7 mouse cellular contexts compared by ENCODE assay signal in genomic region chr12:108613081-108613480, GRCm38 (mm10). TPM values are rescaled to one million over a fixed set of nuclear protein-coding genes. Genes with fewer than 3 reads are reported as not detected.
DNase-seq lines count a peak whose midpoint lies in the region; ATAC-seq and TF ChIP-seq lines count a peak whose summit lies in the region.

No protein-coding gene starts in this region.

- no peak overlapping the region for H3K4me3 ChIP-seq in E14TG2a.4 (replicated peaks; ENCODE audit: low read length)
- H3K4me3 ChIP-seq in heart, postnatal 0 days (ENCODE audit: low read depth, low read length) = no peak overlapping the region
- H3K4me3 ChIP-seq in stomach, embryonic 16.5 days (replicated peaks; ENCODE audit: low read length) = no peak overlapping the region

- 0 out of 2 replicates have a peak, but pooled peaks cover 3% of the 10 kb centered on the region for H3K36me3 ChIP-seq in E14TG2a.4 (ENCODE audit: insufficient read depth, low read length)
- H3K36me3 ChIP-seq in heart, postnatal 0 days (replicated peaks; ENCODE audit: control insufficient read depth, insufficient read depth, low read length) = 0 out of 2 replicates have a peak, but pooled peaks cover 3% of the 10 kb centered on the region
- H3K36me3 ChIP-seq in stomach, embryonic 16.5 days (ENCODE audit: control insufficient read depth, insufficient read depth, low read length) = no peaks in the 10 kb centered on the region

- TF ChIP-seq CTCF in E14TG2a.4 (conservative IDR thresholded peaks at IDR 0.05; ENCODE audit: low read length) = peak; percentile 75
- peak; percentile 69 for TF ChIP-seq CTCF in heart, postnatal 0 days (IDR thresholded peaks at IDR 0.05; ENCODE audit: low read depth)

- H3K9me3 ChIP-seq in E14TG2a.4 (ENCODE audit: low read length) = no peaks in the 10 kb centered on the region
- no peaks in the 10 kb centered on the region for H3K9me3 ChIP-seq in heart, postnatal 0 days (replicated peaks; ENCODE audit: control insufficient read depth, low read length)
- no peaks in the 10 kb centered on the region for H3K9me3 ChIP-seq in stomach, embryonic 16.5 days (replicated peaks; ENCODE audit: control insufficient read depth, low read length)

- H3K4me2 ChIP-seq in heart, postnatal 0 days (ENCODE audit: low read depth, low read length) = no peak overlapping the region
- H3K4me2 ChIP-seq in stomach, embryonic 16.5 days (ENCODE audit: low read depth, low read length) = no peak overlapping the region

- no peak overlapping the region for H3K9ac ChIP-seq in heart, postnatal 0 days (replicated peaks; ENCODE audit: low read depth, low read length)
- no peak overlapping the region for H3K9ac ChIP-seq in stomach, embryonic 16.5 days (ENCODE audit: low read length)

- H3K4me1 ChIP-seq in E14TG2a.4 (replicated peaks; ENCODE audit: low read depth, low read length) = peaks cover 4% of the 10 kb centered on the region; the same call in 1 of the 2 replicates
- H3K4me1 ChIP-seq in heart, postnatal 0 days (ENCODE audit: control insufficient read depth, insufficient read depth) = no peaks in the 10 kb centered on the region
- peaks cover 21% of the 10 kb centered on the region for H3K4me1 ChIP-seq in stomach, embryonic 16.5 days (ENCODE audit: control insufficient read depth, insufficient read depth, low read length)

- peak; percentile 89 for DNase-seq in ZHBTc4 (ENCODE audit: low read depth, low spot score)
- peak; percentile 55 to 73 for DNase-seq in cerebellum, postnatal 25 days
- DNase-seq in heart, postnatal 0 days (ENCODE audit: low spot score) = peak; percentile 53
- peak; percentile 57 to 67 for DNase-seq in layer of hippocampus, postnatal 10 days (ENCODE audit: low spot score in 2 of 2)

- H3K27ac ChIP-seq in heart, postnatal 0 days (ENCODE audit: low read depth) = no peak overlapping the region
- H3K27ac ChIP-seq in stomach, embryonic 16.5 days (ENCODE audit: low read length) = no peak overlapping the region

- H3K27me3 ChIP-seq in E14TG2a.4 (ENCODE audit: insufficient read depth, low read length) = no peaks in the 10 kb centered on the region
- no peaks in the 10 kb centered on the region for H3K27me3 ChIP-seq in heart, postnatal 0 days (ENCODE audit: control insufficient read depth, insufficient read depth, low read length)
- no peaks in the 10 kb centered on the region for H3K27me3 ChIP-seq in stomach, embryonic 16.5 days (ENCODE audit: control insufficient read depth, insufficient read depth, low read length)

- peak; percentile 59 for ATAC-seq in heart, postnatal 0 days (ENCODE audit: insufficient read depth, low read depth)
- ATAC-seq in monocyte, adult 5-6 weeks (replicated peaks; ENCODE audit: insufficient number of reproducible peaks, low FRiP score, low TSS enrichment, poor library complexity, severe bottlenecking) = peak; percentile 88
- peak; percentile 57; the same call in 1 of the 2 replicates for ATAC-seq in stomach, embryonic 16.5 days (ENCODE audit: insufficient read depth, low FRiP score)

- WGBS in heart, postnatal 0 days = 53% methylated on average over 3 of the region's 3 CpGs
- 26% methylated on average over 3 of the region's 3 CpGs for WGBS in stomach, embryonic 16.5 days

- TF ChIP-seq EP300 in heart, postnatal 0 days (IDR thresholded peaks at IDR 0.05; ENCODE audit: low read depth) = no peak

RNA-seq across cellular contexts. Expression of gene Evl, which starts 58.6 kb away (rescaled TPM):
- 39.5 and 54.2 TPM in 2 replicates for total RNA-seq in heart, postnatal 0 days (2014; rRNA removed; ENCODE audit: low replicate concordance)
- 22.4 and 26.6 TPM in 2 replicates for polyA plus RNA-seq in heart, postnatal 0 days (2015; fragmentation: Nextera tagmentation; extraction: Ambion mirVana)
- total RNA-seq in layer of hippocampus, postnatal 10 days (2021) = 100 to 1,000 TPM; 312 to 327 TPM
- total RNA-seq in monocyte, adult 5-6 weeks (2017) = 395 to 558 TPM (median 422 TPM) in 3 replicates
- 35.4 and 37.2 TPM in 2 replicates for polyA plus RNA-seq in stomach, embryonic 16.5 days (2015; fragmentation: Nextera tagmentation; extraction: Ambion mirVana)
